Mouse (Mus musculus) CH12.LX (cell line): ENCODE data around the gene Tgfbr3.

Source experiments
- BHLHE40 ChIP-seq: IDR thresholded peaks from 2 replicates; pipeline ENCODE4 v1.6.1; 2011; ENCODE audit warnings: mild to moderate bottlenecking, low read depth, low read length, improper control_type of control experiment
- CHD2 ChIP-seq: IDR thresholded peaks from 2 replicates; pipeline ENCODE4 v1.6.1; 2011; ENCODE audit warnings: low read length, improper control_type of control experiment
- CTCF ChIP-seq, 2 experiments: IDR thresholded peaks in 1 of 2; conservative IDR thresholded peaks in 1 of 2; 2 replicates each; pipeline ENCODE4 v1.5.1; 2011 to 2012; ENCODE audit warnings: low read depth in 2 of 2, low read length in 2 of 2, improper control_type of control experiment in 1 of 2, inconsistent platforms in 1 of 2, mild to moderate bottlenecking in 1 of 2, moderate library complexity in 1 of 2
- ELF1 ChIP-seq: IDR thresholded peaks from 2 replicates; pipeline ENCODE4 v1.6.1; 2014; ENCODE audit warnings: low read depth, mild to moderate bottlenecking, inconsistent platforms, low read length, improper control_type of control experiment
- EP300 ChIP-seq: IDR thresholded peaks from 2 replicates; pipeline ENCODE4 v1.6.1; 2011; ENCODE audit warnings: low read length, improper control_type of control experiment
- KAT2A ChIP-seq: IDR thresholded peaks from 2 replicates; pipeline ENCODE4 v1.6.1; 2012; ENCODE audit warnings: low read length, improper control_type of control experiment, inconsistent platforms; ENCODE audit not compliant: insufficient replicate concordance
- MAFK ChIP-seq: IDR thresholded peaks from 2 replicates; pipeline ENCODE4 v1.6.1; 2011; ENCODE audit warnings: low read length, improper control_type of control experiment; ENCODE audit not compliant: insufficient replicate concordance
- MAZ ChIP-seq: IDR thresholded peaks from 2 replicates; pipeline ENCODE4 v1.6.1; 2012; ENCODE audit warnings: low read depth, mild to moderate bottlenecking, inconsistent platforms, low read length, improper control_type of control experiment, moderate library complexity
- MEF2A ChIP-seq: IDR thresholded peaks from 2 replicates; pipeline ENCODE4 v1.6.1; 2014; ENCODE audit warnings: low read depth, mild to moderate bottlenecking, inconsistent platforms, low read length, improper control_type of control experiment, borderline replicate concordance
- POLR2A ChIP-seq: IDR thresholded peaks from 2 replicates; pipeline ENCODE4 v1.6.1; 2011; ENCODE audit warnings: low read depth, mild to moderate bottlenecking, improper control_type of control experiment, low read length
- RAD21 ChIP-seq: IDR thresholded peaks from 2 replicates; pipeline ENCODE4 v1.6.1; 2011; ENCODE audit warnings: low read depth, mild to moderate bottlenecking, low read length, improper control_type of control experiment, moderate library complexity
- TCF12 ChIP-seq: IDR thresholded peaks from 2 replicates; pipeline ENCODE4 v1.6.1; 2014; ENCODE audit warnings: low read depth, mild to moderate bottlenecking, inconsistent platforms, low read length, improper control_type of control experiment
- USF1 ChIP-seq: IDR thresholded peaks from 2 replicates; pipeline ENCODE4 v1.6.1; 2014; ENCODE audit warnings: low read depth, mild to moderate bottlenecking, inconsistent platforms, low read length, improper control_type of control experiment
- ZMIZ1 ChIP-seq: IDR thresholded peaks from 2 replicates; pipeline ENCODE4 v1.6.1; 2012; ENCODE audit warnings: low read depth, mild to moderate bottlenecking, inconsistent platforms, low read length, improper control_type of control experiment

- TF ChIP-seq RAD21 = no peak
- TF ChIP-seq CHD2 = no peak
- no peak for TF ChIP-seq BHLHE40
- no peak for TF ChIP-seq POLR2A
- no peak for TF ChIP-seq CTCF (conservative IDR thresholded peaks at IDR 0.05 in 1 of 2, IDR thresholded peaks at IDR 0.05 in 1 of 2; ENCODE audit: low read depth in 2 of 2, low read length in 2 of 2)
- TF ChIP-seq MAZ = no peak
- TF ChIP-seq ELF1 = no peak
- no peak for TF ChIP-seq MAFK
- no peak for TF ChIP-seq KAT2A
- TF ChIP-seq USF1 = no peak
- TF ChIP-seq MEF2A = no peak
- no peak for TF ChIP-seq EP300
- no peak for TF ChIP-seq TCF12
- TF ChIP-seq ZMIZ1 = no peak
Observed at GRCm38 (mm10) chr5:107059514-107059913, 229.9 kb downstream of the Tgfbr3 start.
